In genomic region chr17:74943802-74944193, GRCm38 (mm10) we compare ENCODE assay signal across 33 mouse cellular contexts.
A peak's percentile ranks its signal among the peaks of the same experiment; 100 is the strongest.
DNase-seq lines count a peak whose midpoint lies in the region; ATAC-seq lines count a peak whose summit lies in the region.
"Had no signal": no experiment of that assay in that cellular context is flagged by ENCODE, and none has a peak within 500 bp of the region (broad histone marks: within the 10 kb centered on the region; RNA-seq: fewer than 3 reads in every experiment).

No protein-coding gene starts in this region.

- no peak overlapping the region for H3K4me3 ChIP-seq in limb, embryonic 13.5 days
- H3K4me3 ChIP-seq in limb, embryonic 10.5 days = no peak overlapping the region
- H3K4me3 ChIP-seq: embryonic facial prominence, embryonic 15.5 days; heart, adult 2 months; heart, embryonic 12.5 days; hindbrain, embryonic 10.5 days; left cerebral cortex, adult 2 months; neural tube, embryonic 12.5 days had no signal

- H3K9ac ChIP-seq in limb, embryonic 13.5 days = no peak overlapping the region
- H3K9ac ChIP-seq: embryonic facial prominence, embryonic 15.5 days; heart, embryonic 12.5 days; liver, embryonic 14.5 days; neural tube, embryonic 12.5 days had no signal

- H3K4me1 ChIP-seq in limb, embryonic 13.5 days = peaks cover 38% of the 10 kb centered on the region
- 0 out of 2 replicates have a peak, but pooled peaks cover 4% of the 10 kb centered on the region for H3K4me1 ChIP-seq in limb, embryonic 10.5 days
- H3K4me1 ChIP-seq: embryonic facial prominence, embryonic 15.5 days; heart, embryonic 12.5 days; hindbrain, embryonic 10.5 days; neural tube, embryonic 12.5 days had no signal

- no peaks in the 10 kb centered on the region for H3K36me3 ChIP-seq in limb, embryonic 13.5 days
- no peaks in the 10 kb centered on the region for H3K36me3 ChIP-seq in limb, embryonic 10.5 days
- H3K36me3 ChIP-seq: embryonic facial prominence, embryonic 15.5 days; G1E; heart, embryonic 12.5 days; hindbrain, embryonic 10.5 days; neural tube, embryonic 12.5 days had no signal

- H3K27ac ChIP-seq in limb, embryonic 13.5 days = peak overlapping the region; percentile 23; the same call in 1 of the 2 replicates
- H3K27ac ChIP-seq in limb, embryonic 10.5 days = no peak overlapping the region
- H3K27ac ChIP-seq: embryonic facial prominence, embryonic 15.5 days; heart, adult 2 months; hindbrain, embryonic 10.5 days; left cerebral cortex, adult 2 months; liver, embryonic 14.5 days; neural tube, embryonic 12.5 days; stomach, postnatal 0 days had no signal

- peak; percentile 31 for DNase-seq in embryo, embryonic 10 days (ENCODE audit: low spot score)
- no peak for DNase-seq in embryo, embryonic 10.5 days (ENCODE audit: low spot score)
- DNase-seq in frontal cortex, postnatal 14 days (ENCODE audit: low spot score in 2 of 2) = no peak
- DNase-seq in limb, embryonic 10.5 days (ENCODE audit: low spot score) = no peak
- DNase-seq in telencephalon, adult 2 months (ENCODE audit: low read depth, low spot score) = peak; percentile 21
- DNase-seq in yolk sac, embryonic 10.5 days (ENCODE audit: low spot score) = no peak
- DNase-seq: adrenal gland, postnatal 10 days; cerebellum, adult 11 months; cerebellum, adult 9-10 months; cerebellum, postnatal 36 days; heart, adult 2 months; heart, postnatal 10 days; kidney, adult 9 months; kidney, postnatal 10 days; layer of hippocampus, adult 9-11 months; liver; lung, adult 2 months; lung, postnatal 14 days; right cerebral cortex, postnatal 4 days; thymus, postnatal 4 days had no signal

- 36% methylated on average over 4 of the region's 4 CpGs for WGBS in limb, embryonic 13.5 days
- 34% methylated on average over 4 of the region's 4 CpGs for WGBS in limb, embryonic 10.5 days

- no peak overlapping the region for H3K4me2 ChIP-seq in limb, embryonic 13.5 days (replicated peaks)
- H3K4me2 ChIP-seq: embryonic facial prominence, embryonic 15.5 days; heart, embryonic 12.5 days; neural tube, embryonic 12.5 days had no signal

- peak; percentile 81 for ATAC-seq in frontal cortex, adult (ENCODE audit: low TSS enrichment)
- ATAC-seq in limb, embryonic 13.5 days (ENCODE audit: low FRiP score, low read depth) = no peak
- ATAC-seq: intestine, postnatal 0 days; midbrain, embryonic 16.5 days; Patski had no signal

- H3K27me3 ChIP-seq in limb, embryonic 13.5 days = no peaks in the 10 kb centered on the region
- no peaks in the 10 kb centered on the region for H3K27me3 ChIP-seq in limb, embryonic 10.5 days (ENCODE audit: low read depth, poor library complexity, severe bottlenecking)
- H3K27me3 ChIP-seq: embryonic facial prominence, embryonic 15.5 days; heart, embryonic 12.5 days; neural tube, embryonic 12.5 days had no signal

- no peaks in the 10 kb centered on the region for H3K9me3 ChIP-seq in limb, embryonic 13.5 days
- H3K9me3 ChIP-seq in limb, embryonic 10.5 days (replicated peaks) = no peaks in the 10 kb centered on the region
- H3K9me3 ChIP-seq: embryonic facial prominence, embryonic 15.5 days; G1E; heart, embryonic 12.5 days; hindbrain, embryonic 10.5 days; neural tube, embryonic 12.5 days had no signal

Comparison
In these comparisons a context has a peak if more than half of its experiments do, and no peak if none do; other contexts are left out.
1. DNase-seq: peak in embryo, embryonic 10 days (single experiment) and telencephalon, adult 2 months (single experiment); none in embryo, embryonic 10.5 days (single experiment), frontal cortex, postnatal 14 days (0 of 2), limb, embryonic 10.5 days (single experiment) and yolk sac, embryonic 10.5 days (single experiment).